Mouse (Mus musculus) liver, embryonic 14.5 days (tissue): ENCODE measurements at regions not wholly inside any gene's neighbourhood (a gene's known extent, or its start where the extent isn't known, plus 50 kb on each side); places are given as distances from the start of the nearest gene placed in this dataset.

Source experiments
- ATAC-seq: fragments of 200-750 bp; cut with Nextera tagmentation; 2 replicates; pipeline ENCODE4 v1.8.0; 2017; ENCODE audit warnings: moderate number of reproducible peaks, mild to moderate bottlenecking, moderate library complexity; ENCODE audit not compliant: insufficient read depth
- DNase-seq, 3 experiments: peaks; one replicate each; pipeline ENCODE4 v3.0.0-alpha.2; 2012 to 2013; ENCODE audit warnings: low read depth in 3 of 3, low spot score in 3 of 3
- H3K27ac ChIP-seq: fragments of 300-500 bp; sonication (generic); 2 replicates; pipeline ENCODE4 v1.5.1; 2014; ENCODE audit warnings: moderate library complexity, mild to moderate bottlenecking, control low read depth, inconsistent platforms
- H3K27me3 ChIP-seq: fragments of 300-500 bp; sonication (generic); 2 replicates; pipeline ENCODE4 v1.6.1; 2014; ENCODE audit warnings: mild to moderate bottlenecking, low read length, moderate library complexity; ENCODE audit not compliant: control insufficient read depth, insufficient read depth
- H3K36me3 ChIP-seq: fragments of 300-500 bp; sonication (generic); replicated peaks from 2 replicates; pipeline ENCODE4 v1.6.1; 2014; ENCODE audit warnings: low read depth; ENCODE audit not compliant: control insufficient read depth, insufficient read depth
- H3K4me1 ChIP-seq, 2 experiments: fragments of 200-500 bp in 1 of 2; fragments of 300-500 bp in 1 of 2; sonication (generic) in 1 of 2; replicated peaks; 2 replicates each; pipeline ENCODE4 v1.6.1; 2012 to 2014; ENCODE audit warnings: antibody characterized with exemption in 1 of 2, inconsistent platforms in 1 of 2, low read length in 1 of 2; ENCODE audit not compliant: control insufficient read depth in 2 of 2, insufficient read depth in 2 of 2
- H3K4me2 ChIP-seq: fragments of 300-500 bp; sonication (generic); 2 replicates; pipeline ENCODE4 v1.6.1; 2014; ENCODE audit warnings: low read depth, mild to moderate bottlenecking, control low read depth, moderate library complexity
- H3K4me3 ChIP-seq, 2 experiments: fragments of 200-500 bp in 1 of 2; fragments of 300-500 bp in 1 of 2; sonication (generic) in 1 of 2; 2 replicates each; pipeline ENCODE4 v1.5.1; 2012 to 2014; ENCODE audit warnings: low read depth in 2 of 2, low read length in 2 of 2, mild to moderate bottlenecking in 2 of 2, control low read depth in 1 of 2, inconsistent platforms in 1 of 2, moderate library complexity in 1 of 2; ENCODE audit not compliant: insufficient read depth in 1 of 2
- H3K9ac ChIP-seq: fragments of 300-500 bp; sonication (generic); replicated peaks from 2 replicates; pipeline ENCODE4 v1.6.1; 2014; ENCODE audit warnings: mild to moderate bottlenecking, control low read depth, moderate library complexity
- H3K9me3 ChIP-seq: fragments of 300-500 bp; sonication (generic); 2 replicates; pipeline ENCODE4 v1.6.1; 2016; ENCODE audit warnings: low read length, mixed read lengths; ENCODE audit not compliant: control insufficient read depth
- CTCF ChIP-seq: IDR thresholded peaks from 2 replicates; pipeline ENCODE4 v1.5.1; 2016; ENCODE audit warnings: antibody characterized with exemption, low read depth, control low read depth
- EP300 ChIP-seq: IDR thresholded peaks from 2 replicates; pipeline ENCODE4 v1.6.1; 2016; ENCODE audit warnings: antibody characterized with exemption, low read depth
- WGBS: fragments of 180-500 bp; shearing (Covaris S2); extraction: QIAGEN DNeasy Blood & Tissue Kit; methylation state at CpG from one replicate; pipeline ENCODE4 v1.1.7; 2014; ENCODE audit not compliant: insufficient replicate concordance; 5-methylcytosine and 5-hydroxymethylcytosine counted together

DNA sequence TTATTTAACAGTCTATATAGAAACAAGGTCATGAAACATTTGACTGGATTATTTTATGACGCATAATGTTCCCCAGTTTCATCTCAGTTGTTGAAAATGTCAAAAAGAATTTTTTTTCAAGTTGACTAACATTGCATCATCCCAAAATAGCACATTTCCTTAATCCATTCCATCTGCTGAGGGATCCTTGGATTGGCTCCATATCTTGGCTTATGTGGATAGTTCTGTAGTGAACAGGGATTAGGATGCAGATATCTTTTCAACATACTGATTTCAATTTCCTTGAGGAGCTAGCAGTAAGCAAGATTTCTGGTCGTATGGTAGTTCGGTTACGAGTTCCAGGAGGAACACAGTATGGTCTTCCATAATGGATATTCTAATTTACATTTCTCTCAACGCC is 161.6 kb downstream of the Twistnb start:
- whole genome bisulfite sequencing = 71% methylated on average over 5 of the region's 5 CpGs
- Histone ChIP-seq H3K4me2 (no peak overlapping the region), H3K4me1 (no peaks in the 10 kb centered on the region), H3K4me3 (no peak overlapping the region), H3K27me3 (no peaks in the 10 kb centered on the region), H3K9me3 (no peaks in the 10 kb centered on the region), H3K9ac (no peak overlapping the region), H3K27ac (no peak overlapping the region), H3K36me3 (no peaks in the 10 kb centered on the region)
- DNase-seq (no peak), ATAC-seq (no peak)
- no peak for TF ChIP-seq EP300
- TF ChIP-seq CTCF = no peak

- Histone ChIP-seq H3K27me3 (no peaks in the 10 kb centered on the region), H3K36me3 (no peaks in the 10 kb centered on the region), H3K4me2 (no peak overlapping the region), H3K9me3 (no peaks in the 10 kb centered on the region), H3K4me1 (no peaks in the 10 kb centered on the region), H3K27ac (no peak overlapping the region), H3K4me3 (no peak overlapping the region), H3K9ac (no peak overlapping the region)
- TF ChIP-seq CTCF (no peak), EP300 (no peak)
- no peak for DNase-seq
- ATAC-seq = no peak
- 50% methylated on average over 6 of the region's 6 CpGs for WGBS
These were observed 163.0 kb downstream of the Twistnb start for GRCm38 (mm10) chr12:33592431-33592911.

DNA sequence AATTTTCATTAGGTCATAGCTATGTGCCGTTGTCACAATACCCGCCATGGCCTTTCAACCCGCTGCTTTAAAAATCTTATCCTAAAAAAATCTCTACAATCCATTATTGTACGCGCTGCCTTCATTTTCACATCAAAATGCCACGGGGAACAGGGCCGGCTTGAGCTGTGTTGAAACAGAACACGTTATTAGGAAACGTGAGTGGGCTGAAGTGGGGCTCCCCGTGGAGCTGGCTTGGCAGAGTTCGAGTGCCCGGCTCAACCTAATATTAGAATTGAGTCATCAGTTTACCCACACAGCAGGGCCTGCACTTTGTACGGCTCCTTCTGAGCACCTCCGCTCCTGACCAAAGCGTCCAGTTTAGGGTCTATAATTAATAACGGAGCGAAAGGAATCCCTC is 163.5 kb downstream of the Twistnb start:
- Histone ChIP-seq H3K4me2 (no peak overlapping the region), H3K9me3 (no peaks in the 10 kb centered on the region), H3K27ac (no peak overlapping the region), H3K9ac (no peak overlapping the region), H3K27me3 (no peaks in the 10 kb centered on the region), H3K4me3 (no peak overlapping the region), H3K36me3 (no peaks in the 10 kb centered on the region), H3K4me1 (no peaks in the 10 kb centered on the region)
- TF ChIP-seq EP300 (no peak), CTCF (no peak)
- no peak for DNase-seq
- ATAC-seq = no peak
- WGBS = 73% methylated on average over 17 of the region's 17 CpGs

DNA sequence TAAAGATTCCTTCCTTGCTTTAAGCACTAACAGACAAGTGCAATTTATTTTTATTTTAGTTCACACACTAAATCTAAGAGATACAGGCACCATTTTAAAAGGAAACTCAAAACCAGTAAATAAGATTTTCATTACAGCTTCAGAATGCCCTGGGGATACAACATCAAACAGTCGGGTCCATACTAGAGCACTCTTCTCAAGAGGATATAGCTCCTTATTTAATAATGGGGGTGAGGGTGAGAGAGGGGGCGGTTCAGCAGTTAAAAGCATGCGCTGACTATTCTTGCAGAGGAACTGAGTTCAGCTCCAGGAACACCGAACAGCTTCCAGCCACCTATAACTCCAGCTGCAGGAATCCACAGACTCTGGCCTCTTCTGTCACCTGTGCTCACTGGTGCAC is 164.2 kb downstream of the Twistnb start:
- no peaks in the 10 kb centered on the region for H3K9me3 ChIP-seq
- WGBS = 66% methylated on average over 4 of the region's 4 CpGs
- H3K4me2 ChIP-seq = no peak overlapping the region
- DNase-seq (no peak), ATAC-seq (no peak)
- TF ChIP-seq EP300 (no peak), CTCF (no peak)
- no peaks in the 10 kb centered on the region for H3K36me3 ChIP-seq
- no peaks in the 10 kb centered on the region for H3K4me1 ChIP-seq
- no peak overlapping the region for H3K27ac ChIP-seq
- H3K9ac ChIP-seq = no peak overlapping the region
- no peaks in the 10 kb centered on the region for H3K27me3 ChIP-seq
- H3K4me3 ChIP-seq = no peak overlapping the region

DNA sequence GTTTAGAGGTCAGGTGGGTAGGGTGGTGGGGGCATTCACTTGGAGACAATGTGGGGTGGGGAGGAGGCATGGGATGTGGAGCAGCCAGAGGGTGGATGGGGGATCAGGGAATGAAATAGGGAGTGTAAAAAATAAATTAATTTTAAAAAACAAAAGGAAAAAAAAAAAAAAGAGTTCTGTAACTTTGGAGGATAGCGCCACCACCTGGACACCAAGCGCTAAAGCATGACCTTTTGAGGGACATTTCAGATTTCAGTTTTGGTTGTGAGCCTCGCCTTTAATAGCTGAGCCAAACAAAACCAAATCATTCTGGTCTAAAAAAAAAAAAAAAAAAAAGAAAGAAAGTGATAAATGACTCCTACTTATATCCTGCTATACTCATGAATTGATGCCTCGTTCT is 176.0 kb downstream of the Twistnb start:
- TF ChIP-seq EP300 = no peak
- TF ChIP-seq CTCF = 0 out of 2 replicates have a peak, but pooled peaks have one; percentile 8
- H3K4me3 ChIP-seq = no peak overlapping the region
- H3K4me2 ChIP-seq = no peak overlapping the region
- H3K9me3 ChIP-seq = no peaks in the 10 kb centered on the region
- 50% methylated on average over 4 of the region's 4 CpGs for WGBS
- H3K9ac ChIP-seq = no peak overlapping the region
- no peak for DNase-seq
- H3K4me1 ChIP-seq = no peaks in the 10 kb centered on the region
- no peak overlapping the region for H3K27ac ChIP-seq
- H3K36me3 ChIP-seq = no peaks in the 10 kb centered on the region
- no peak for ATAC-seq
- no peaks in the 10 kb centered on the region for H3K27me3 ChIP-seq
